Mouse (Mus musculus) kidney, postnatal 10 days (tissue): ENCODE results near the gene Cped1.
"Not testable (repeated sequence)": the region's sequence is repeated elsewhere in the genome, so short reads cannot be mapped to it uniquely, and the experiment has no call there.

ENCODE experiments used
- DNase-seq: peaks from one replicate; pipeline ENCODE4 v3.0.0; 2021; ENCODE audit warnings: mixed read lengths

The Cped1 gene

GRCm38 (mm10) chr6:22091773-22092172, 106.1 kb downstream of the Cped1 start:
- DNase-seq, result no peak

DNA sequence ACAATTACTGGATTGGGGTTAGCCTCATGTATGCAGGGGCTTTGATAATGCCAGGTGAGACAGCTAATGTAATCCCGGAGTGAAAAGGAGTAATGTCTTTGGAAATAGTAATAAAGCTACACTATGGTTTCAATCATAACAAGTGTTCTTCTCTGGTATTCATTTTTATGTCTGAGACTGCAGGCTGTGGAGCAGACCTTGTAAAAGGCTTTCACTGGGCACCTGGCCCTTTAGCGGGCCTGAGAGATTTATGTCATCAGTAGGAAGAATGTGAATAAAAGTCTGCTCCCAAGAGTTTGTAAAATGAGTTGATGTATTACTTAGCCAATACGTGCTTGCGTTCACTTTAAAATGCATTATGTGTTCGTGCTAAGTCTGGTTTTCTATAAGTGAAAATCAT, 108.1 kb downstream of the Cped1 start:
- DNase-seq, result no peak

DNA sequence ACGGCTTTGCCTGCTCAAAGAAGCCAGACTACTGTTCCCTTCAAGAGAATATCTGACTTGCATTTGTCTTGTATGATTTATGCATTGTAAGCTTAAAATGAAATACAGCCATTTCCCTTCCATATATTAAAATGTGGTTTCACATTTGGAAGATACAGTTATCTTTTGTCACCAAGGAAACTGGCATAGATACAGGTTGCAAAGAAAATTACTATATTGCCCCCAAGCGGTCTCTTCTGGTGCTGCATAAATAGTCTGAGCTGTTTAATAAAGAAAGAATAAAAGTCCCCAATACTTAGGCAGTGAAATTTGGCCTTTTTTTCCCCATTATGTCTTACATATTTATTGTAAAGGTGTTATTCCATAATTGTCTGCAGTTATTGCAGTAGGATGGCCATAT, 112.0 kb downstream of the Cped1 start:
- peak; percentile 62 for DNase-seq

DNA sequence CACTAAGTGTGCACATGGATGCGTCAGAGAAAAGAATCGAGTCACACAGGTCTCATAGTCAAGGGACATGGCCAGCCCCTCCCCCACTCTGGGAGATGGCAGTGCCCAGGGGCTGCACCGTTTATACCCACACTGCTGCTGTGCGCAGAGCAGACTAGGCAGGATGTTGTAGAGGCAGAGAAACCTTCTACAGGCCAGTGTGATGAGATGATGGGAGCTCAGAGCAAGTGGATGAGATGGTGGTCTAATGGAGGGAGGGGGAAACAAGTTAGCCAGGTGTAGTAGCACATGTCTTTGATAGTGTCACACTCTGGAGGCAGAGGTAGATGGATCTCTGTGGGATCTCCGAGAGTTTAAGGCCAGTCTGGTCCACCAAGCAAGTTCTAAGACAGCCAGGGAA, 114.1 kb downstream of the Cped1 start:
- DNase-seq, result no peak

- no peak for DNase-seq
These were observed 116.2 kb downstream of the Cped1 start for GRCm38 (mm10) chr6:22101939-22102338.

- no peak for DNase-seq
These were observed 117.0 kb downstream of the Cped1 start for GRCm38 (mm10) chr6:22102752-22103151.

DNA sequence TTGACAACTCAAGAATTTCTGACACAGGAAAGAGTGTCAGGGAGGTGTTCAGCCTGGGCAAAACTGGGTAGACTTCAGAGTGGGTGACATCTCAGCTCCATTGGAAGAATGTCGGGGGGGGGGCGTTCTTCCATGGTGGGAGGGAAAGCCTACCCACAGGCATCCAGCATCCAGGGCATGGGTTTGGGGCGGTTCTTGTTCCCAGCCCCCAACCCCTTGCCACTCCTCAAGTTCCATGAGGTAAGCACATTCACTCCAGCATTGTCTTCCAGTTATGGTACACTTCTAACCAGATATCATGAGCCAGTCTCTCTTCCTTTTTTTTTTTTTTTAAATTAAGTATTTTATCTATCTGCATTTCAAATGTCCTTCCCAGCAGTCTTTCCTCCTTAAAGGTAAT, 118.0 kb downstream of the Cped1 start:
- DNase-seq, result no peak

GRCm38 (mm10) chr6:22104211-22104610, 118.5 kb downstream of the Cped1 start:
- no peak for DNase-seq

DNA sequence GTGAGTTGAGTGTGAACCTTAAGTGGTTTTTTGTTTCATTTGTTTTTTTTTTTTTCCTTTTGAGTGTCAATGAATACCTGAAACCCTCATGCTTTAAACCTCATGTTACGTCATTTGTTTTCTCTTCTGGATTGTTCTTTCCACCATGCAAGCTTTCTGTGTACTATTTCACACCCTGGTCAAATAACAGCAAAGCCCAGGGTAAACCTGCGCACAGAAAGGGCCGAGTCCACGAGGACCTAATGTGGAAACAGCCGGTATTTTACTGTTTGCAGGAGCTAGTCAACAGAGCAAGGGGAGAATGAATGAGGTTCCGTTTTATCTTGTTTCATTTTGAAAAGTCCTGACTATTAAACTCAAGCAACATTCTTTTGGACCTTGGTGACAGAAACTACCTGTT, 128.4 kb downstream of the Cped1 start:
- no peak for DNase-seq

DNA sequence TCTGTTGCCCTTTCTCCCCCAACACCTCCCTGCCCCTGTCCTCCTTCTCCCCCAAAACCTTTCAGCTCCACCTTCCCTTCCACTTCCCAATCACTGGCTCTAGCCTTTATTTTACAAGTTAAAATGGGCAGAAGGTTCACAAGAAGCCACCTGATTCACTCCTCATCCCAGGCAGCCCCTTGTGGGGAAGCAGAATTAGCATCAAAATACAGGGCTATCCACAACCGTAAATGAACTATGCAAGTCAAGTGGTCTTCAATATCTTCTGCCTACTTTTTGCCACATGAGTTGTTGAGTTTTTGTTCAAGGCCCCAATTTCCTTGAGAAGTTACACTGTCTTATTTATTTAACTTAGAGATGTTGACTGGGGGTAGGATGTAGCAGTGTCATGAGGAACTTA, 131.0 kb downstream of the Cped1 start:
- no peak for DNase-seq

- peak; percentile 51 for DNase-seq
These were observed 136.4 kb downstream of the Cped1 start for GRCm38 (mm10) chr6:22122080-22122479.

- no peak for DNase-seq
These were observed 137.0 kb downstream of the Cped1 start for GRCm38 (mm10) chr6:22122693-22123092.

DNA sequence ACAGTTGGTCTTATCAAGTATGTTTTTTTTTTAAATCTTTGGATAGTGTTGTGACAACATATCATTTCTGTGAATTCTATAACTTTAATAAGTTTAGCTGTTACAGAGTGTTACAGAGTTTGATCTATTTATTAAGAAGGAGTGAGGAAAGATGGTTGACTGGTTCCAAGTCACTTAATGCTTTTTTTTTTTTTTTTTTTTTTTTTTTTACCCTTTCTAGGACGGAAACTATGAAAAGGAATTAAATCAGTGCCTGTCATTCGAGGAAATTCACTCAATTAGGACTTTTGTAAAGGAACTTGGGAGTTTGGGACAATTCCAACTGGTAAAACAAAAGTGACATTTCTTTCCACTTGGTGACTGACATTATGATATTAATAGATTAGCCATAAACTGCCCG, 137.6 kb downstream of the Cped1 start:
- no peak for DNase-seq

DNA sequence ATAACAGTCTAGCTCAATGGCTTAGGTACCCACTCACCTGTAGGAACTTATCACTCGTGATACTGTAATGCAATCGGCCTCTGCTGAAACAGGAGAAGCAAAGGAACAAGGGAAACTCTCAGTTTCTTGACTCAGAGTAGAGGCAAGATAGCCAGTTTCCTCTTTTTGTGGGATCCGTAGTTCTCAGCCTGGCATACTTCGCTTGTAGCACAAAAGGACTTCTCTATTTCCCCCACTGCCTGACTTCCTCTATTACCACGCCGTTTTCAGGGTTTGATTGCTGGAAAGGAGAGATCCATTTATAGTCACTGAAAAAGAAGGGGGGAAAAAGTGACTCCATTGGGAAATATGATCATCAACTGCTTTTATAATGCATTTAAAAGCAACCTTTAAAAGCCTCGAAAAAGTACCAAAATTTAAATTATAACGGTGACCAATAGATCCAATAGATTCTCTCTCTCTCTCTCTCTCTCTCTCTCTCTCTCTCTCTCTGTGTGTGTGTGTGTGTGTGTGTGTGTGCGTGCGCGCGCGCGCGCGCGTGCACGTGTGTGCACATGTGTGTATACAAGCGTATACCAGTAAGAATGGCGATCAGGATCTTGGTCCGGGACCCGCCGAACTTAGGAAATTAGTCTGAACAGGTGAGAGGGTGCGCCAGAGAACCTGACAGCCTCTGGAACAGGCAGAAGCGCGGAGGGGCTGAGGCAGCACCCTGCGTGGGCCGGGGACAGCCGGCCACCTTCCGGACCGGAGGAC, 139.0 kb downstream of the Cped1 start:
- not testable (repeated sequence) for DNase-seq

DNA sequence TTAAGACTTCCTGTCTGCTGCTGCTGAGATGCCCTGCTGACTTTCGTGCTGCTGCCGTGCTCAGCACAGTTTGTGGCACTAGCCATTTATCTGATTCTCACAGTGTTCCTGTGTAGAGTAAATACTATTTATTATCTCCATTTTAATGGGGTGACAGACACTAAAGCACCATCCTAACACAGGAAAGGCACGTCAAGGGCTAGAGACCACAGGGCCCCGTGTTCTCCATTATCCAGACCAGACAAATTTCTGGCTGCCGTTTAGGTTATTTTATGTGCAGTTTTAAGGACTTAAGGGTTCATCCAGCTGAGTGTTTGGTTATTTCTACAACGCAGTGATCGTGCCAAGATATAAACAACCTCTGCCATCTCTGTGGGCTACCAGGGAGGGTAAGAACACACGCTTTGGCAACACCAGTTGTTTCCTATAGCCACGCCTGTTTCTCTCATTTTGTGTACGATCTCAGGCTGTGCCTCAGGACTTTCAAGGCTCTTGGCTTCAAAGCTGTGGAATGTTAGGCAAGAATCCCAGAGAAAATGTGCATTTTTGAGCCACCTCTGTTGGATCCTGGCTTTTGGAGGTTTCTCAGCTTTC, 149.4 kb downstream of the Cped1 start:
- no peak for DNase-seq

DNA sequence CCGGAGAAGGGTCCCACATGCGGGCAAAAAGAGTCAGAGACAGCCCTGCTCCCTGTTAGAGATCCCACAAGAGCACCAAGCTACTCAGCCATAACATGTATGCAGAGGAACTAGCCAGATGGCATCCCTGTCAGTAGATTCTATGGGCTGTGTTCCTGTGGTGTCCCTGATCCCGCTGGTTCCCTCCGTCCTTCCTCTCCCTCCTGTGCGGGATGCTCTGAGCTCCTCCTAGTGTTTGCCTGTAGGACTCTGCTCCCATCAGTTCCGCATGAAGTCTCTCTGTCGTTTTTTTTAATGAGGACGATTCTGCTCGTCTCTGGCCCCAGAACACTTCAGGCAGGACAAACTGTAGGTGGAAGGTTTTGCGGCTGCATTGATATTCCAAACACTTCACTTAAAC, 151.1 kb downstream of the Cped1 start:
- no peak for DNase-seq

DNA sequence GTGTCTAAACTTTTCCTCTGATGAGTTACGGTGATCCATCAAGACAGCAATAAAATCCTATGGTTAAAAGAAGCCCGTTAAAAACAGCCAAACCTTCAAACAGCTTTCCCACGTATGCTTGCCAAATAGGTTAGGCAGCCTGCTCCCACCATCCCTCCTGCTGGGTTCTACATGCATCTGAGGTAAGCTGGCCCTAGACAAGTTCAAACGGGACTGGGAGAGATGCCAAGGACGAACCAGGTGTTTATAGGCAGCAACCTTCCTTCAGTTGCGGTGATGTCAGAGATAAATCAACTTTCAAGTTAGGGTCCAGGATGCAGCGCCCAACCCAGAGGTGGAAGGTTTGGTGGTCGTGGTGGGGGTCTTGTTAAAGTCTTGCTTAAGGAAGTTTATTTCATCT, 155.1 kb downstream of the Cped1 start:
- DNase-seq, result no peak

- DNase-seq, result no peak
These were observed 161.5 kb downstream of the Cped1 start for GRCm38 (mm10) chr6:22147236-22147635.

GRCm38 (mm10) chr6:22148511-22148910, 162.8 kb downstream of the Cped1 start:
- DNase-seq, result no peak

DNA sequence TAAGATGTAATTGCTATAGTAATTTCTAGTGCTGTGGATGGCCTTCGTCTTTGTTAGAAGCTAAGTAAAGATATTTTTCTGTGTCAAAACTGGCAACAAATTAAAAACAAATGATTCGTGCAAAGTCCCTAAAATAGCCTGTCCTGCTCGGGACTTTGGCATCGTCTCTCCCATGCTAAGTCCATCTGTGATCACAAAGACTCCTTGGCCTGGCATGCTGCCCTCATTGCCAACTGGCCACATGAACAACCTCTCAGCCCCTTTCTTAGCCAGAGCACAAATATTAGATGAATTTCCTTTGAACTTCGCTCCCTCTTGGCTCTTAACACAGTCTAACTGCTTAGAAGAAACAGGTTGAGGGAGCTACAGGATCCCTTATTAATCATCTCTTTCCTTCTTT, 171.7 kb downstream of the Cped1 start:
- peak; percentile 45 for DNase-seq

- DNase-seq, result no peak
These were observed 176.2 kb downstream of the Cped1 start for GRCm38 (mm10) chr6:22161944-22162343.

GRCm38 (mm10) chr6:22168388-22168787, 182.7 kb downstream of the Cped1 start:
- DNase-seq, result no peak

- no peak for DNase-seq
These were observed 193.1 kb downstream of the Cped1 start for GRCm38 (mm10) chr6:22178721-22179295.

GRCm38 (mm10) chr6:22180316-22180715, 194.6 kb downstream of the Cped1 start:
- peak; percentile 23 for DNase-seq
